Mouse (Mus musculus): Measurements from ENCODE around the gene Ndufa11.

The Ndufa11 gene

GRCm38 (mm10) chr17:56717363-56718058 is at the start of gene Ndufa11, which contains the start of gene Vmac:
Gene Ndufa11 (plus strand): TSS chr17:56717767.
Gene Vmac (minus strand): TSS chr17:56718022.
- peak; percentile 93 to 97 for DNase-seq (ENCODE audit: low spot score in 2 of 2)

GRCm38 (mm10) chr17:56668384-56669144 is 49.0 kb upstream of the Ndufa11 start:
- DNase-seq (ENCODE audit: low spot score in 2 of 2) = peak; percentile 81 to 90

GRCm38 (mm10) chr17:56669766-56670165 is 47.8 kb upstream of the Ndufa11 start:
- DNase-seq (ENCODE audit: low spot score in 2 of 2) = no peak

GRCm38 (mm10) chr17:56672941-56673646 is 44.5 kb upstream of the Ndufa11 start, which contains the start of gene Ranbp3:
Gene Ranbp3 (plus strand): TSS chr17:56673294.
- DNase-seq (ENCODE audit: low spot score in 2 of 2) = peak; percentile 99

- DNase-seq (ENCODE audit: low spot score in 2 of 2) = no peak
Measured at GRCm38 (mm10) chr17:56673647-56674416, 43.7 kb upstream of the Ndufa11 start.

- no peak for DNase-seq (ENCODE audit: low spot score in 2 of 2)
Measured at GRCm38 (mm10) chr17:56681791-56682190, 35.8 kb upstream of the Ndufa11 start.

- no peak for DNase-seq (ENCODE audit: low spot score in 2 of 2)
Measured at GRCm38 (mm10) chr17:56682880-56683279, 34.7 kb upstream of the Ndufa11 start.

GRCm38 (mm10) chr17:56683546-56684140 is 33.9 kb upstream of the Ndufa11 start:
- no peak for DNase-seq (ENCODE audit: low spot score in 2 of 2)

GRCm38 (mm10) chr17:56684649-56685048 is 32.9 kb upstream of the Ndufa11 start:
- DNase-seq (ENCODE audit: low spot score in 2 of 2) = no peak

GRCm38 (mm10) chr17:56686801-56687200 is 30.8 kb upstream of the Ndufa11 start:
- no peak for DNase-seq (ENCODE audit: low spot score in 2 of 2)

GRCm38 (mm10) chr17:56688045-56688444 is 29.5 kb upstream of the Ndufa11 start:
- DNase-seq (ENCODE audit: low spot score in 2 of 2) = no peak

GRCm38 (mm10) chr17:56688689-56689088 is 28.9 kb upstream of the Ndufa11 start:
- DNase-seq (ENCODE audit: low spot score in 2 of 2) = no peak

GRCm38 (mm10) chr17:56693395-56693794 is 24.2 kb upstream of the Ndufa11 start:
- peak in 1 of 2 experiments; percentile 28 for DNase-seq (ENCODE audit: low spot score in 2 of 2)

- peak; percentile 64 to 72 for DNase-seq (ENCODE audit: low spot score in 2 of 2)
Measured at GRCm38 (mm10) chr17:56693851-56694310, 23.7 kb upstream of the Ndufa11 start.

- no peak for DNase-seq (ENCODE audit: low spot score in 2 of 2)
Measured at GRCm38 (mm10) chr17:56700451-56700850, 17.1 kb upstream of the Ndufa11 start.

- DNase-seq (ENCODE audit: low spot score in 2 of 2) = no peak
Measured at GRCm38 (mm10) chr17:56703038-56703437, 14.5 kb upstream of the Ndufa11 start.

- DNase-seq (ENCODE audit: low spot score in 2 of 2) = no peak
Measured at GRCm38 (mm10) chr17:56706515-56706914, 11.1 kb upstream of the Ndufa11 start.

- DNase-seq (ENCODE audit: low spot score in 2 of 2) = no peak
Measured at GRCm38 (mm10) chr17:56708692-56709091, 8.9 kb upstream of the Ndufa11 start.

- no peak for DNase-seq (ENCODE audit: low spot score in 2 of 2)
Measured at GRCm38 (mm10) chr17:56709708-56710107, 7.9 kb upstream of the Ndufa11 start.

GRCm38 (mm10) chr17:56715360-56715759 is 2.2 kb upstream of the Ndufa11 start:
- no peak for DNase-seq (ENCODE audit: low spot score in 2 of 2)
